Mouse (Mus musculus) MEL (cell line): ENCODE data around the gene Mapk8ip1. TPM values are rescaled to one million over a fixed set of nuclear protein-coding genes. Genes with fewer than 3 reads are reported as not detected.

Source experiments
- DNase-seq: peaks from one replicate; pipeline ENCODE4 v3.0.0; 2011; ENCODE audit warnings: low read depth, low spot score
- H3K27ac ChIP-seq: 2 replicates; pipeline ENCODE4 v1.5.1; 2012; ENCODE audit warnings: low read depth, mild to moderate bottlenecking, control low read depth, low read length, moderate library complexity; ENCODE audit not compliant: control insufficient read depth
- H3K27me3 ChIP-seq, 2 experiments: fragments of 150-350 bp in 1 of 2; sonication (generic) in 1 of 2; 2 replicates each; pipeline ENCODE4 v1.6.1; 2012; ENCODE audit warnings: low read length in 2 of 2, mild to moderate bottlenecking in 2 of 2, improper control_type of control experiment in 1 of 2, moderate library complexity in 1 of 2; ENCODE audit not compliant: insufficient read depth in 2 of 2, control insufficient read depth in 1 of 2
- H3K36me3 ChIP-seq, 2 experiments: 2 replicates each; pipeline ENCODE4 v1.6.1; 2012 to 2014; ENCODE audit warnings: low read length in 2 of 2, improper control_type of control experiment in 1 of 2, inconsistent platforms in 1 of 2, mild to moderate bottlenecking in 1 of 2; ENCODE audit not compliant: insufficient read depth in 2 of 2, control insufficient read depth in 1 of 2
- H3K4me1 ChIP-seq, 2 experiments: fragments of 150-350 bp in 1 of 2; sonication (generic) in 1 of 2; 2 replicates each; pipeline ENCODE4 v1.6.1; 2012; ENCODE audit warnings: low read length in 2 of 2, improper control_type of control experiment in 1 of 2, mild to moderate bottlenecking in 1 of 2; ENCODE audit not compliant: insufficient read depth in 2 of 2, control insufficient read depth in 1 of 2
- H3K4me3 ChIP-seq, 2 experiments: fragments of 150-350 bp in 1 of 2; sonication (generic) in 1 of 2; 2 replicates each; pipeline ENCODE4 v1.5.1; 2012; ENCODE audit warnings: low read depth in 2 of 2, low read length in 2 of 2, mild to moderate bottlenecking in 2 of 2, moderate library complexity in 2 of 2, control low read depth in 1 of 2, improper control_type of control experiment in 1 of 2; ENCODE audit not compliant: control insufficient read depth in 1 of 2, insufficient read depth in 1 of 2
- H3K79me2 ChIP-seq: 2 replicates; pipeline ENCODE4 v1.6.1; 2012; ENCODE audit warnings: mild to moderate bottlenecking, low read length, moderate library complexity; ENCODE audit not compliant: control insufficient read depth, poor library complexity, insufficient read depth
- H3K9ac ChIP-seq: 2 replicates; pipeline ENCODE4 v1.6.1; 2012; ENCODE audit warnings: low read depth, mild to moderate bottlenecking, control low read depth, low read length, moderate library complexity; ENCODE audit not compliant: control insufficient read depth, poor library complexity, severe bottlenecking
- H3K9me3 ChIP-seq: fragments of 150-350 bp; sonication (generic); replicated peaks from 2 replicates; pipeline ENCODE4 v1.6.1; 2012; ENCODE audit warnings: mild to moderate bottlenecking, low read length, improper control_type of control experiment, moderate library complexity; ENCODE audit not compliant: insufficient read depth
- BHLHE40 ChIP-seq: IDR thresholded peaks from 2 replicates; pipeline ENCODE4 v1.6.1; 2012; ENCODE audit warnings: low read depth, mild to moderate bottlenecking, inconsistent platforms, low read length, improper control_type of control experiment, borderline replicate concordance
- CHD1 ChIP-seq: IDR thresholded peaks from 2 replicates; pipeline ENCODE4 v1.6.1; 2012; ENCODE audit warnings: low read depth, mild to moderate bottlenecking, inconsistent platforms, low read length, improper control_type of control experiment
- CHD2 ChIP-seq: IDR thresholded peaks from 2 replicates; pipeline ENCODE4 v1.6.1; 2011; ENCODE audit warnings: low read length, improper control_type of control experiment
- CTCF ChIP-seq, 3 experiments: IDR thresholded peaks in 2 of 3; conservative IDR thresholded peaks in 1 of 3; 2 replicates each; pipeline ENCODE4 v1.5.1; 2011 to 2012; ENCODE audit warnings: low read length in 3 of 3, low read depth in 2 of 3, mild to moderate bottlenecking in 2 of 3, improper control_type of control experiment in 1 of 3, inconsistent platforms in 1 of 3, mixed read lengths in 1 of 3, moderate library complexity in 1 of 3; ENCODE audit not compliant: control insufficient read depth in 1 of 3, insufficient read depth in 1 of 3, poor library complexity in 1 of 3, severe bottlenecking in 1 of 3
- ELF1 ChIP-seq: IDR thresholded peaks from 2 replicates; pipeline ENCODE4 v1.6.1; 2014; ENCODE audit warnings: low read depth, mild to moderate bottlenecking, inconsistent platforms, low read length, improper control_type of control experiment, moderate library complexity
- EP300 ChIP-seq, 2 experiments: IDR thresholded peaks; 2 replicates each; pipeline ENCODE4 v1.6.1; 2011; ENCODE audit warnings: improper control_type of control experiment in 2 of 2, low read length in 2 of 2, low read depth in 1 of 2, mild to moderate bottlenecking in 1 of 2
- ETS1 ChIP-seq: IDR thresholded peaks from 2 replicates; pipeline ENCODE4 v1.6.1; 2012; ENCODE audit warnings: low read depth, mild to moderate bottlenecking, inconsistent platforms, low read length, improper control_type of control experiment, moderate library complexity
- GABPA ChIP-seq: IDR thresholded peaks from 2 replicates; pipeline ENCODE4 v1.6.1; 2012; ENCODE audit warnings: low read depth, mild to moderate bottlenecking, inconsistent platforms, low read length, improper control_type of control experiment, moderate library complexity
- GATA1 ChIP-seq: IDR thresholded peaks from 2 replicates; pipeline ENCODE4 v1.6.1; 2011; ENCODE audit warnings: low read depth, low read length, improper control_type of control experiment
- HCFC1 ChIP-seq: IDR thresholded peaks from 2 replicates; pipeline ENCODE4 v1.6.1; 2012; ENCODE audit warnings: low read depth, mild to moderate bottlenecking, inconsistent platforms, low read length, improper control_type of control experiment, moderate library complexity
- KAT2A ChIP-seq: conservative IDR thresholded peaks from 2 replicates; pipeline ENCODE4 v1.6.1; 2012; ENCODE audit warnings: low read depth, low read length, improper control_type of control experiment, inconsistent platforms
- MAX ChIP-seq: IDR thresholded peaks from 2 replicates; pipeline ENCODE4 v1.6.1; 2011; ENCODE audit warnings: low read length, improper control_type of control experiment
- MAZ ChIP-seq: IDR thresholded peaks from 2 replicates; pipeline ENCODE4 v1.6.1; 2012; ENCODE audit warnings: low read depth, mild to moderate bottlenecking, inconsistent platforms, low read length, improper control_type of control experiment
- MEF2A ChIP-seq: IDR thresholded peaks from 2 replicates; pipeline ENCODE4 v1.6.1; 2014; ENCODE audit warnings: low read depth, mild to moderate bottlenecking, inconsistent platforms, low read length, improper control_type of control experiment; ENCODE audit not compliant: poor library complexity, insufficient replicate concordance, severe bottlenecking; ENCODE audit errors: extremely low read depth
- MYB ChIP-seq: IDR thresholded peaks from 2 replicates; pipeline ENCODE4 v1.6.1; 2011; ENCODE audit warnings: mild to moderate bottlenecking, low read depth, low read length, improper control_type of control experiment
- MYC ChIP-seq: IDR thresholded peaks from 2 replicates; pipeline ENCODE4 v1.6.1; 2011; ENCODE audit warnings: low read depth, mild to moderate bottlenecking, low read length, improper control_type of control experiment, moderate library complexity
- NELFE ChIP-seq: IDR thresholded peaks from 2 replicates; pipeline ENCODE4 v1.6.1; 2011; ENCODE audit warnings: low read depth, low read length, improper control_type of control experiment
- NRF1 ChIP-seq: IDR thresholded peaks from 2 replicates; pipeline ENCODE4 v1.6.1; 2014; ENCODE audit warnings: low read depth, mild to moderate bottlenecking, inconsistent platforms, low read length, improper control_type of control experiment, moderate library complexity; ENCODE audit not compliant: poor library complexity, insufficient read depth, severe bottlenecking
- POLR2A ChIP-seq, 2 experiments: IDR thresholded peaks; 2 replicates each; pipeline ENCODE4 v1.6.1; 2011 to 2012; ENCODE audit warnings: low read length in 2 of 2, mild to moderate bottlenecking in 2 of 2, control low read depth in 1 of 2, improper control_type of control experiment in 1 of 2, low read depth in 1 of 2, moderate library complexity in 1 of 2; ENCODE audit not compliant: control insufficient read depth in 1 of 2, insufficient read depth in 1 of 2, poor library complexity in 1 of 2
- RAD21 ChIP-seq: IDR thresholded peaks from 2 replicates; pipeline ENCODE4 v1.6.1; 2011; ENCODE audit warnings: mild to moderate bottlenecking, low read depth, low read length, improper control_type of control experiment
- RCOR1 ChIP-seq: IDR thresholded peaks from 2 replicates; pipeline ENCODE4 v1.6.1; 2012; ENCODE audit warnings: low read depth, mild to moderate bottlenecking, inconsistent platforms, low read length, improper control_type of control experiment
- SIN3A ChIP-seq: IDR thresholded peaks from 2 replicates; pipeline ENCODE4 v1.6.1; 2012; ENCODE audit warnings: low read length, improper control_type of control experiment, inconsistent platforms
- SMC3 ChIP-seq: IDR thresholded peaks from 2 replicates; pipeline ENCODE4 v1.6.1; 2011; ENCODE audit warnings: low read depth, low read length, improper control_type of control experiment
- TAL1 ChIP-seq: IDR thresholded peaks from 2 replicates; pipeline ENCODE4 v1.6.1; 2012; ENCODE audit warnings: mild to moderate bottlenecking, inconsistent platforms, low read length, moderate library complexity, mixed read lengths
- TBP ChIP-seq: IDR thresholded peaks from 2 replicates; pipeline ENCODE4 v1.8.0; 2011; ENCODE audit warnings: low read depth, low read length, improper control_type of control experiment
- TCF12 ChIP-seq: IDR thresholded peaks from 2 replicates; pipeline ENCODE4 v1.6.1; 2014; ENCODE audit warnings: low read depth, mild to moderate bottlenecking, inconsistent platforms, low read length, improper control_type of control experiment, moderate library complexity
- USF1 ChIP-seq: IDR thresholded peaks from 2 replicates; pipeline ENCODE4 v1.6.1; 2014; ENCODE audit warnings: low read depth, mild to moderate bottlenecking, inconsistent platforms, low read length, improper control_type of control experiment, moderate library complexity
- USF2 ChIP-seq, 2 experiments: IDR thresholded peaks; 2 replicates each; pipeline ENCODE4 v1.6.1; 2011 to 2012; ENCODE audit warnings: improper control_type of control experiment in 2 of 2, low read length in 2 of 2, borderline replicate concordance in 1 of 2, inconsistent platforms in 1 of 2, low read depth in 1 of 2, mild to moderate bottlenecking in 1 of 2; ENCODE audit not compliant: insufficient read depth in 1 of 2
- ZKSCAN1 ChIP-seq: IDR thresholded peaks from 2 replicates; pipeline ENCODE4 v1.6.1; 2012; ENCODE audit warnings: low read depth, mild to moderate bottlenecking, inconsistent platforms, low read length, improper control_type of control experiment, moderate library complexity
- ZMIZ1 ChIP-seq: IDR thresholded peaks from 2 replicates; pipeline ENCODE4 v1.6.1; 2012; ENCODE audit warnings: low read depth, mild to moderate bottlenecking, inconsistent platforms, low read length, improper control_type of control experiment, moderate library complexity
- polyA plus RNA-seq, 2 experiments: library from polyadenylated mRNA; stranded (reverse) in 1 of 2; unstranded in 1 of 2; fragments of >175 nt in 1 of 2; fragments of >200 nt in 1 of 2; gene quantifications; 2 replicates each; pipeline versions ENCODE4 v1.2.1 to v1.2.4; 2012; ENCODE audit warnings: low replicate concordance in 2 of 2, low read depth in 1 of 2; ENCODE audit not compliant: insufficient read length in 2 of 2, insufficient read depth in 1 of 2, missing spikeins in 1 of 2
- total RNA-seq: library from RNA; depleted of rRNA; stranded (reverse); fragments of 300-350 nt; gene quantifications from 2 replicates; pipeline ENCODE4 v1.2.3, GENCODE M21; 2012

The Mapk8ip1 gene
- total and polyA plus RNA-seq, 3 experiments = 2.5 to 3.8 TPM; not detected in 1

- Histone ChIP-seq H3K36me3 (no peaks in the 10 kb centered on the region; a peak in 1 of 4 replicates), H3K27me3 (no peaks in the 10 kb centered on the region), H3K27ac (no peak within 1 kb of the TSS), H3K9ac (no peak within 1 kb of the TSS), H3K79me2 (no peaks in the 10 kb centered on the region), H3K4me3 (no peak within 1 kb of the TSS), H3K4me1 (no peaks in the 10 kb centered on the region), H3K9me3 (no peaks in the 10 kb centered on the region)
- DNase-seq = no peak
- no peak for TF ChIP-seq ELF1
- no peak for TF ChIP-seq GATA1
- TF ChIP-seq GABPA = no peak
- no peak for TF ChIP-seq MYC
- TF ChIP-seq NELFE = no peak
- no peak for TF ChIP-seq SMC3
- no peak for TF ChIP-seq HCFC1
- TF ChIP-seq USF1 = no peak
- TF ChIP-seq TBP = no peak
- no peak for TF ChIP-seq CHD1
- no peak for TF ChIP-seq MYB
- no peak for TF ChIP-seq BHLHE40
- no peak for TF ChIP-seq USF2 (IDR thresholded peaks at IDR 0.05; ENCODE audit: borderline replicate concordance in 1 of 2, insufficient read depth in 1 of 2, low read depth in 1 of 2, low read length in 2 of 2)
- TF ChIP-seq ZKSCAN1 = no peak
- TF ChIP-seq RAD21 = no peak
- TF ChIP-seq KAT2A = no peak
- TF ChIP-seq RCOR1 = no peak
- no peak for TF ChIP-seq SIN3A
- no peak for TF ChIP-seq CHD2
- TF ChIP-seq MAZ = no peak
Measured at GRCm38 (mm10) chr2:92381901-92382588, 19.0 kb downstream of the Mapk8ip1 start, which contains the start of gene 1700029I15Rik. Gene 1700029I15Rik, plus strand, starts transcription at chr2:92382538.

GRCm38 (mm10) chr2:92381161-92381560 is 19.9 kb downstream of the Mapk8ip1 start:
- DNase-seq = no peak
- Histone ChIP-seq H3K4me1 (peaks cover 0 to 4% of the 10 kb centered on the region in 2 experiments; a peak in 2 of 4 replicates), H3K4me3 (no peak overlapping the region), H3K9me3 (no peaks in the 10 kb centered on the region), H3K36me3 (no peaks in the 10 kb centered on the region; a peak in 1 of 4 replicates), H3K27ac (no peak overlapping the region), H3K79me2 (no peaks in the 10 kb centered on the region), H3K9ac (no peak overlapping the region), H3K27me3 (no peaks in the 10 kb centered on the region)
- TF ChIP-seq MAX = no peak
- no peak for TF ChIP-seq EP300 (IDR thresholded peaks at IDR 0.05; ENCODE audit: low read depth in 1 of 2, low read length in 2 of 2)
- TF ChIP-seq ETS1 = no peak
- TF ChIP-seq MYB = no peak
- no peak for TF ChIP-seq USF1
- no peak for TF ChIP-seq ZMIZ1
- TF ChIP-seq HCFC1 = no peak
- no peak for TF ChIP-seq BHLHE40
- TF ChIP-seq TAL1 = no peak
- no peak for TF ChIP-seq POLR2A (IDR thresholded peaks at IDR 0.05; ENCODE audit: control insufficient read depth in 1 of 2, insufficient read depth in 1 of 2, low read depth in 1 of 2, low read length in 2 of 2, poor library complexity in 1 of 2)
- TF ChIP-seq MAZ = no peak
- no peak for TF ChIP-seq NRF1
- no peak for TF ChIP-seq GATA1
- TF ChIP-seq TCF12 = no peak
- no peak for TF ChIP-seq CTCF (IDR thresholded peaks at IDR 0.05 in 2 of 3, conservative IDR thresholded peaks at IDR 0.05 in 1 of 3; ENCODE audit: control insufficient read depth in 1 of 3, insufficient read depth in 1 of 3, low read depth in 2 of 3, low read length in 3 of 3, poor library complexity in 1 of 3, severe bottlenecking in 1 of 3)
- no peak for TF ChIP-seq TBP
- TF ChIP-seq MEF2A = no peak
- TF ChIP-seq, all 39 proteins: peak for 0
